Mouse (Mus musculus) lung, adult 2 months (tissue): ENCODE data around the gene 4930469K13Rik.

Source experiments
- CTCF ChIP-seq: fragments of 200-500 bp; IDR thresholded peaks from 2 replicates; pipeline ENCODE4 v1.5.1; 2011; ENCODE audit warnings: mild to moderate bottlenecking, low read length, control low read depth; ENCODE audit not compliant: insufficient read depth
- POLR2A ChIP-seq: fragments of 200-500 bp; IDR thresholded peaks from 2 replicates; pipeline ENCODE4 v1.6.1; 2011; ENCODE audit warnings: low read depth, mild to moderate bottlenecking, control low read depth, low read length, borderline replicate concordance; ENCODE audit errors: extremely low read depth

GRCm38 (mm10) chr11:34144421-34144820, 46.1 kb upstream of the 4930469K13Rik start:
- TF ChIP-seq CTCF (no peak), POLR2A (no peak)
